Mouse (Mus musculus) CH12.LX (cell line): ENCODE data around the gene Ddr1.

Source experiments
- CTCF ChIP-seq, 2 experiments: IDR thresholded peaks in 1 of 2; conservative IDR thresholded peaks in 1 of 2; 2 replicates each; pipeline ENCODE4 v1.5.1; 2011 to 2012; ENCODE audit warnings: low read depth in 2 of 2, low read length in 2 of 2, improper control_type of control experiment in 1 of 2, inconsistent platforms in 1 of 2, mild to moderate bottlenecking in 1 of 2, moderate library complexity in 1 of 2
- GABPA ChIP-seq: IDR thresholded peaks from 2 replicates; pipeline ENCODE4 v1.6.1; 2012; ENCODE audit warnings: low read depth, low read length, improper control_type of control experiment, inconsistent platforms; ENCODE audit not compliant: insufficient replicate concordance
- MAFK ChIP-seq: IDR thresholded peaks from 2 replicates; pipeline ENCODE4 v1.6.1; 2011; ENCODE audit warnings: low read length, improper control_type of control experiment; ENCODE audit not compliant: insufficient replicate concordance
- MAX ChIP-seq: IDR thresholded peaks from 2 replicates; pipeline ENCODE4 v1.6.1; 2011; ENCODE audit warnings: low read length, improper control_type of control experiment
- MEF2A ChIP-seq: IDR thresholded peaks from 2 replicates; pipeline ENCODE4 v1.6.1; 2014; ENCODE audit warnings: low read depth, mild to moderate bottlenecking, inconsistent platforms, low read length, improper control_type of control experiment, borderline replicate concordance
- NRF1 ChIP-seq: IDR thresholded peaks from 2 replicates; pipeline ENCODE4 v1.6.1; 2014; ENCODE audit warnings: low read depth, mild to moderate bottlenecking, inconsistent platforms, low read length, improper control_type of control experiment, moderate library complexity
- POLR2A ChIP-seq: IDR thresholded peaks from 2 replicates; pipeline ENCODE4 v1.6.1; 2011; ENCODE audit warnings: low read depth, mild to moderate bottlenecking, improper control_type of control experiment, low read length
- RAD21 ChIP-seq: IDR thresholded peaks from 2 replicates; pipeline ENCODE4 v1.6.1; 2011; ENCODE audit warnings: low read depth, mild to moderate bottlenecking, low read length, improper control_type of control experiment, moderate library complexity
- RCOR1 ChIP-seq: conservative IDR thresholded peaks from 2 replicates; pipeline ENCODE4 v1.6.1; 2012; ENCODE audit warnings: low read depth, mild to moderate bottlenecking, inconsistent platforms, low read length, improper control_type of control experiment

DNA sequence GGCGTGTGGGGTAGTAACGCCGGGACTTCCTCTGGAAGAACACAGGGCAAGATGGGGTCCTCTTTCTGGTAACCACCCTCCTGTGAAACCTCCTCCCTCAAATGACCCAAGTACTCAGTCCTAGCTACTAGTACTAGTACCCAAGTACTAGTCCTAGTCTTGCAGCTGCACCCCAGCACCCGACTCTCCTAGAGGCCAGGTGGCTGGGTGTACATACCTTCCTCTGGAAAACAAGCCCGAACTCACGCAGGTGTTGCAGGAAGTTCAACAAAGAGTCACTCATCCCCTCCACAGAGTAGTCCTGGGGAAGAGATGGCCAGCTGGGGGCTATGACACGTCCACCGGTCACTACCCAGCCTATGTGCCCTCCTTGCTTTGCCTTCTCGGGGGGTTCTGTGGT, 34.7 kb downstream of the Ddr1 start:
- TF ChIP-seq RAD21 = no peak
- TF ChIP-seq RCOR1 = no peak
- TF ChIP-seq CTCF (conservative IDR thresholded peaks at IDR 0.05 in 1 of 2, IDR thresholded peaks at IDR 0.05 in 1 of 2; ENCODE audit: low read depth in 2 of 2, low read length in 2 of 2) = no peak
- no peak for TF ChIP-seq MEF2A
- no peak for TF ChIP-seq POLR2A
- no peak for TF ChIP-seq GABPA
- TF ChIP-seq MAX = no peak
- TF ChIP-seq NRF1 = no peak
- no peak for TF ChIP-seq MAFK
